Mouse (Mus musculus): ENCODE data around the gene Khk.

GRCm38 (mm10) chr5:30878616-30879015 lies 42.6 kb upstream of the Khk start:
- TF ChIP-seq CTCF (IDR thresholded peaks at IDR 0.05; ENCODE audit: low read depth, low read length) (no peak), GATA1 (IDR thresholded peaks at IDR 0.05; ENCODE audit: borderline replicate concordance, low read length) (no peak), TAL1 (conservative IDR thresholded peaks at IDR 0.05; ENCODE audit: low read depth, low read length) (no peak), POLR2AphosphoS5 (IDR thresholded peaks at IDR 0.05; ENCODE audit: insufficient replicate concordance, low read depth, low read length) (no peak)
